Mouse (Mus musculus) spleen, adult 2 months (tissue): ENCODE measurements around the gene Gm45902.

ENCODE experiments used
- CTCF ChIP-seq: fragments of 200-500 bp; IDR thresholded peaks from 2 replicates; pipeline ENCODE4 v1.5.1; 2011; ENCODE audit warnings: mild to moderate bottlenecking, inconsistent platforms; ENCODE audit not compliant: insufficient read depth, insufficient read length, insufficient replicate concordance; ENCODE audit errors: extremely low read depth
- POLR2A ChIP-seq: fragments of 200-500 bp; IDR thresholded peaks from 2 replicates; pipeline ENCODE4 v1.6.1; 2011; ENCODE audit warnings: low read depth, low read length, inconsistent platforms

GRCm38 (mm10) chr2:3480239-3480638 lies 32.4 kb downstream of the Gm45902 start:
- no peak for TF ChIP-seq POLR2A
- TF ChIP-seq CTCF: no peak
